Comparison of ENCODE assay signal across 9 mouse cellular contexts in the genomic region with DNA sequence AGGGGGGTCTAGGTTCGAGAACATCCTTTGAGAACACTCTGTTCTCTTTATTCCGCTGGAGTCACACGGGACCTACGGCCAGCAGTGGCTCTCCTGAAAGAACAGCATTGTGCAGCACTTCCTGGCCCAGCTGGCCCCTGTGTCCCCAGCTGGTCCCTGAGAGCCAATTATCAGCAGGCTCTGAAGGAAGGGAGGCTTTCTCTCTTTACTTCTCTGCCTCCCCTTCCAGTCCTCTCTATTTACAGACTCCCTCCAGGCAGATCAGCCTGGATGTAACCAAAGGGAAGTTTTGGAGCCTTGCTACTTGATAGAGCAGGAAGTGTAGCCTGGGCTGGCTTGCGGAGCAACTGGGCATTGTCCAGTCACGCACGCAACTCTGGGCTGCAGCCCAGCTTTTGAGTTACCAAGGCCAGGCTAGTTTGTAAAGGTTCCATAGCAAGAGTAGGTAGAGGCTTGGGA.
DNase-seq lines count a peak whose midpoint lies in the region; ATAC-seq and TF ChIP-seq lines count a peak whose summit lies in the region.
"Had no signal": no experiment of that assay in that cellular context is flagged by ENCODE, and none has a peak within 500 bp of the region (broad histone marks: within the 10 kb centered on the region; RNA-seq: fewer than 3 reads in every experiment).

No protein-coding gene starts in this region.

- no peak for TF ChIP-seq CTCF in liver, postnatal 0 days (IDR thresholded peaks at IDR 0.05; ENCODE audit: low read depth)

- H3K36me3 ChIP-seq in embryonic facial prominence, embryonic 10.5 days (replicated peaks): peaks cover 73% of the 10 kb centered on the region
- 0 out of 2 replicates have a peak, but pooled peaks cover 2% of the 10 kb centered on the region for H3K36me3 ChIP-seq in heart, embryonic 11.5 days (ENCODE audit: control insufficient read depth, insufficient read depth, low read length)
- H3K36me3 ChIP-seq in kidney, embryonic 16.5 days (ENCODE audit: insufficient read depth, low read length): peaks cover 16% of the 10 kb centered on the region; the same call in 1 of the 2 replicates
- H3K36me3 ChIP-seq in liver, postnatal 0 days (replicated peaks; ENCODE audit: insufficient read depth, low read length): no peaks in the 10 kb centered on the region
- H3K36me3 ChIP-seq in stomach, embryonic 15.5 days: no peaks in the 10 kb centered on the region

- TF ChIP-seq EP300 in liver, postnatal 0 days (IDR thresholded peaks at IDR 0.05; ENCODE audit: low read depth): peak; percentile 51; the same call in 1 of the 2 replicates

- H3K4me3 ChIP-seq in embryonic facial prominence, embryonic 10.5 days: 0 out of 2 replicates have a peak overlapping the region, but pooled peaks have one; percentile 11
- no peak overlapping the region for H3K4me3 ChIP-seq in heart, embryonic 11.5 days (ENCODE audit: low read depth, low read length)
- no peak overlapping the region for H3K4me3 ChIP-seq in kidney, embryonic 16.5 days (ENCODE audit: low read length)
- no peak overlapping the region for H3K4me3 ChIP-seq in liver, postnatal 0 days (ENCODE audit: low read depth, low read length)
- H3K4me3 ChIP-seq in stomach, embryonic 15.5 days (replicated peaks): no peak overlapping the region

- DNase-seq in frontal cortex, postnatal 25 days (ENCODE audit: low spot score in 2 of 2): no peak
- peak; percentile 49 for DNase-seq in embryonic facial prominence, embryonic 10.5 days (ENCODE audit: low spot score)
- DNase-seq in liver, postnatal 0 days: no peak

- WGBS in embryonic facial prominence, embryonic 10.5 days: 36% methylated on average over 7 of the region's 7 CpGs
- WGBS in heart, embryonic 11.5 days (ENCODE audit: insufficient replicate concordance): 62% methylated on average over 7 of the region's 7 CpGs
- 48% methylated on average over 7 of the region's 7 CpGs for WGBS in kidney, embryonic 16.5 days
- 50% methylated on average over 7 of the region's 7 CpGs for WGBS in liver, postnatal 0 days (ENCODE audit: insufficient replicate concordance)
- WGBS in stomach, embryonic 15.5 days: 71% methylated on average over 7 of the region's 7 CpGs

- H3K4me1 ChIP-seq in embryonic facial prominence, embryonic 10.5 days: peaks cover 16% of the 10 kb centered on the region
- H3K4me1 ChIP-seq in heart, embryonic 11.5 days (ENCODE audit: control insufficient read depth, insufficient read depth, low read length): 0 out of 2 replicates have a peak, but pooled peaks cover 2% of the 10 kb centered on the region
- H3K4me1 ChIP-seq in kidney, embryonic 16.5 days (ENCODE audit: insufficient read depth, low read length): peaks cover 7% of the 10 kb centered on the region
- peaks cover 3% of the 10 kb centered on the region for H3K4me1 ChIP-seq in liver, postnatal 0 days (ENCODE audit: insufficient read depth)
- no peaks in the 10 kb centered on the region; the same call in 1 of the 2 replicates for H3K4me1 ChIP-seq in stomach, embryonic 15.5 days

- no peaks in the 10 kb centered on the region for H3K9me3 ChIP-seq in embryonic facial prominence, embryonic 10.5 days
- no peaks in the 10 kb centered on the region for H3K9me3 ChIP-seq in heart, embryonic 11.5 days (replicated peaks; ENCODE audit: control insufficient read depth, low read length)
- no peaks in the 10 kb centered on the region for H3K9me3 ChIP-seq in kidney, embryonic 16.5 days (ENCODE audit: low read length)
- no peaks in the 10 kb centered on the region for H3K9me3 ChIP-seq in liver, postnatal 0 days (ENCODE audit: low read length)
- no peaks in the 10 kb centered on the region for H3K9me3 ChIP-seq in stomach, embryonic 15.5 days

- peak; percentile 74; the same call in 1 of the 2 replicates for ATAC-seq in frontal cortex, adult (ENCODE audit: low TSS enrichment)
- ATAC-seq in heart, embryonic 11.5 days (replicated peaks; ENCODE audit: insufficient number of reproducible peaks, low FRiP score, low TSS enrichment): 0 out of 2 replicates have a peak, but pooled peaks have one; percentile 35
- ATAC-seq in kidney, embryonic 16.5 days (ENCODE audit: low FRiP score, low TSS enrichment): peak; percentile 57
- peak; percentile 55 for ATAC-seq in liver, postnatal 0 days
- ATAC-seq in stomach, embryonic 15.5 days (ENCODE audit: insufficient read depth, low FRiP score, low read depth): no peak; the same call in 1 of the 2 replicates
- ATAC-seq in inflammation-experienced regulatory T-cells, adult 6 months: no peak

- no peaks in the 10 kb centered on the region for H3K27me3 ChIP-seq in embryonic facial prominence, embryonic 10.5 days (replicated peaks; ENCODE audit: low read depth, poor library complexity, severe bottlenecking)
- H3K27me3 ChIP-seq in heart, embryonic 11.5 days (ENCODE audit: control insufficient read depth, insufficient read depth, low read length): no peaks in the 10 kb centered on the region
- no peaks in the 10 kb centered on the region for H3K27me3 ChIP-seq in kidney, embryonic 16.5 days (ENCODE audit: insufficient read depth, low read length)
- H3K27me3 ChIP-seq in liver, postnatal 0 days (ENCODE audit: insufficient read depth, low read length): no peaks in the 10 kb centered on the region
- no peaks in the 10 kb centered on the region for H3K27me3 ChIP-seq in stomach, embryonic 15.5 days (replicated peaks)
- H3K27me3 ChIP-seq: CH12.LX had no signal

- H3K4me2 ChIP-seq in heart, embryonic 11.5 days: no peak overlapping the region
- H3K4me2 ChIP-seq in kidney, embryonic 16.5 days (replicated peaks; ENCODE audit: low read depth, low read length): no peak overlapping the region
- peak overlapping the region; percentile 18; the same call in 1 of the 2 replicates for H3K4me2 ChIP-seq in liver, postnatal 0 days (ENCODE audit: low read depth, low read length)
- no peak overlapping the region for H3K4me2 ChIP-seq in stomach, embryonic 15.5 days

- H3K27ac ChIP-seq in embryonic facial prominence, embryonic 10.5 days (replicated peaks): peak overlapping the region; percentile 76
- H3K27ac ChIP-seq in heart, embryonic 11.5 days (ENCODE audit: low read depth, low read length): peak overlapping the region; percentile 68
- peak overlapping the region; percentile 69 for H3K27ac ChIP-seq in kidney, embryonic 16.5 days (ENCODE audit: low read length)
- peak overlapping the region; percentile 81 for H3K27ac ChIP-seq in liver, postnatal 0 days (ENCODE audit: low read depth)
- H3K27ac ChIP-seq in stomach, embryonic 15.5 days: peak overlapping the region; percentile 55

- H3K9ac ChIP-seq in heart, embryonic 11.5 days (ENCODE audit: low read depth, low read length): peak overlapping the region; percentile 17; the same call in 1 of the 2 replicates
- H3K9ac ChIP-seq in kidney, embryonic 16.5 days (replicated peaks; ENCODE audit: low read length): 0 out of 2 replicates have a peak overlapping the region, but pooled peaks have one; percentile 5
- H3K9ac ChIP-seq in liver, postnatal 0 days (replicated peaks): no peak overlapping the region; the same call in 1 of the 2 replicates
- H3K9ac ChIP-seq in stomach, embryonic 15.5 days: no peak overlapping the region

Comparison
In these comparisons a context has a peak if more than half of its experiments do, and no peak if none do; other contexts are left out.
1. ATAC-seq: peak in frontal cortex, adult (single experiment), heart, embryonic 11.5 days (single experiment), kidney, embryonic 16.5 days (single experiment) and liver, postnatal 0 days (single experiment); none in stomach, embryonic 15.5 days (single experiment) and inflammation-experienced regulatory T-cells, adult 6 months (single experiment).
2. H3K9ac ChIP-seq: peak in heart, embryonic 11.5 days (single experiment) and kidney, embryonic 16.5 days (single experiment); none in liver, postnatal 0 days (single experiment) and stomach, embryonic 15.5 days (single experiment).
3. Peak in every context shown above with its lines, with median percentiles within 50 percentile points of each other: H3K27ac ChIP-seq.